Mouse (Mus musculus) liver, embryonic 14.5 days (tissue): ENCODE measurements around the gene 5031439G07Rik. TPM values are rescaled to one million over a fixed set of nuclear protein-coding genes. Genes with fewer than 3 reads are reported as not detected.

Source experiments
- ATAC-seq: fragments of 200-750 bp; cut with Nextera tagmentation; 2 replicates; pipeline ENCODE4 v1.8.0; 2017; ENCODE audit warnings: moderate number of reproducible peaks, mild to moderate bottlenecking, moderate library complexity; ENCODE audit not compliant: insufficient read depth
- DNase-seq, 3 experiments: peaks; one replicate each; pipeline ENCODE4 v3.0.0-alpha.2; 2012 to 2013; ENCODE audit warnings: low read depth in 3 of 3, low spot score in 3 of 3
- H3K27ac ChIP-seq: fragments of 300-500 bp; sonication (generic); 2 replicates; pipeline ENCODE4 v1.5.1; 2014; ENCODE audit warnings: moderate library complexity, mild to moderate bottlenecking, control low read depth, inconsistent platforms
- H3K27me3 ChIP-seq: fragments of 300-500 bp; sonication (generic); 2 replicates; pipeline ENCODE4 v1.6.1; 2014; ENCODE audit warnings: mild to moderate bottlenecking, low read length, moderate library complexity; ENCODE audit not compliant: control insufficient read depth, insufficient read depth
- H3K36me3 ChIP-seq: fragments of 300-500 bp; sonication (generic); replicated peaks from 2 replicates; pipeline ENCODE4 v1.6.1; 2014; ENCODE audit warnings: low read depth; ENCODE audit not compliant: control insufficient read depth, insufficient read depth
- H3K4me1 ChIP-seq, 2 experiments: fragments of 200-500 bp in 1 of 2; fragments of 300-500 bp in 1 of 2; sonication (generic) in 1 of 2; replicated peaks; 2 replicates each; pipeline ENCODE4 v1.6.1; 2012 to 2014; ENCODE audit warnings: antibody characterized with exemption in 1 of 2, inconsistent platforms in 1 of 2, low read length in 1 of 2; ENCODE audit not compliant: control insufficient read depth in 2 of 2, insufficient read depth in 2 of 2
- H3K4me2 ChIP-seq: fragments of 300-500 bp; sonication (generic); 2 replicates; pipeline ENCODE4 v1.6.1; 2014; ENCODE audit warnings: low read depth, mild to moderate bottlenecking, control low read depth, moderate library complexity
- H3K4me3 ChIP-seq, 2 experiments: fragments of 200-500 bp in 1 of 2; fragments of 300-500 bp in 1 of 2; sonication (generic) in 1 of 2; 2 replicates each; pipeline ENCODE4 v1.5.1; 2012 to 2014; ENCODE audit warnings: low read depth in 2 of 2, low read length in 2 of 2, mild to moderate bottlenecking in 2 of 2, control low read depth in 1 of 2, inconsistent platforms in 1 of 2, moderate library complexity in 1 of 2; ENCODE audit not compliant: insufficient read depth in 1 of 2
- H3K9ac ChIP-seq: fragments of 300-500 bp; sonication (generic); replicated peaks from 2 replicates; pipeline ENCODE4 v1.6.1; 2014; ENCODE audit warnings: mild to moderate bottlenecking, control low read depth, moderate library complexity
- H3K9me3 ChIP-seq: fragments of 300-500 bp; sonication (generic); 2 replicates; pipeline ENCODE4 v1.6.1; 2016; ENCODE audit warnings: low read length, mixed read lengths; ENCODE audit not compliant: control insufficient read depth
- CTCF ChIP-seq: IDR thresholded peaks from 2 replicates; pipeline ENCODE4 v1.5.1; 2016; ENCODE audit warnings: antibody characterized with exemption, low read depth, control low read depth
- EP300 ChIP-seq: IDR thresholded peaks from 2 replicates; pipeline ENCODE4 v1.6.1; 2016; ENCODE audit warnings: antibody characterized with exemption, low read depth
- WGBS: fragments of 180-500 bp; shearing (Covaris S2); extraction: QIAGEN DNeasy Blood & Tissue Kit; methylation state at CpG from one replicate; pipeline ENCODE4 v1.1.7; 2014; ENCODE audit not compliant: insufficient replicate concordance; 5-methylcytosine and 5-hydroxymethylcytosine counted together
- polyA plus RNA-seq, 2 experiments: library from polyadenylated mRNA; depleted of rRNA in 1 of 2; stranded (reverse) in 1 of 2; unstranded in 1 of 2; fragments of >200 nt; fragmentation: Nextera tagmentation in 1 of 2; extraction: Ambion mirVana in 1 of 2; gene quantifications; 2 replicates each; pipeline versions ENCODE4 v1.2.1 to v1.2.3; 2012 to 2014

5031439G07Rik gene
- polyA plus RNA-seq, 2 experiments: 1.4 to 1.8 TPM

DNA sequence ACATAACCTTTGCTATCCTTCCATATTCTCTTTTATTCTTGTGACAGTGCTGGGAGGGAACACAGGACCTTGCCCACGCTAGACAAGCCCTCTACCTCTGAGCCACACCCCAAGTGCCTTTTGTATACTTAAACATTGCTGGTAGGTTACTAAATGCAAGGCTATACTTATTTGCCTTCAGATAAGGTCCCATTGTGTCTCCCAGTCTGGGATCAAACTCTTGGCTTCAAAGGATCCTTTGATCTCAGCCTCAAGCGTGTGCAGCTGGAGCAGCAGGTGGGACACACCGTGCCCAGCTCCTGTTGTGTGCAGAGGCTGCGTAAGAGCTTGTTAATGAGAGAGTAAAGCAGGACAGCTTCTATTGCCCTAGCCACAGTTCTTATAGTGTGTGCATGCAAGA lies 39.4 kb upstream of the 5031439G07Rik start:
- no peaks in the 10 kb centered on the region for H3K27me3 ChIP-seq
- no peak overlapping the region for H3K27ac ChIP-seq
- H3K4me3 ChIP-seq: no peak overlapping the region
- H3K9ac ChIP-seq: no peak overlapping the region
- DNase-seq (no peak), ATAC-seq (no peak)
- H3K9me3 ChIP-seq: no peaks in the 10 kb centered on the region
- WGBS: 57% methylated on average over 4 of the region's 4 CpGs
- H3K4me2 ChIP-seq: no peak overlapping the region
- no peak for TF ChIP-seq CTCF
- TF ChIP-seq EP300: no peak
- H3K4me1 ChIP-seq: no peaks in the 10 kb centered on the region
- no peaks in the 10 kb centered on the region for H3K36me3 ChIP-seq

DNA sequence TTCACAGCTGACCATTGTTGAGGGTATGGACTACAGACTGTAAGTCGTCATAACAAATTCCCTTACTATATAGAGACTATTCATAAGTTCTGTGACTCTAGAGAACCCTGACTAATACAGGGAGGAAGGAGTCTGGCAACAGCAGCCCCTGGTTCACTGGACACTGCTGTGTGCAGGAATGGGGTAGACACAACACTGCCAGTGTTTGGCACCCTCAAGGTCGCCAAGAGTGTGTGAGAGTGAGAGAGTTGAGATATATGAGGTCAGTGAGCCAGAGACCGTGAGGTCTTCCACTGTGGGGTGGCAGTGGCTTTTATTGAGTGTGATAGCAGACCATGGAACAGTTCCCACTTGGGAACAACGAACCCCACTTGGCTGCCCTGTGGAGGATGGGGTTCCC lies 37.8 kb upstream of the 5031439G07Rik start:
- no peaks in the 10 kb centered on the region for H3K27me3 ChIP-seq
- ATAC-seq: no peak
- TF ChIP-seq CTCF (no peak), EP300 (no peak)

GRCm38 (mm10) chr15:85022211-85022610 lies 33.9 kb upstream of the 5031439G07Rik start:
- H3K4me3 ChIP-seq: no peak overlapping the region
- no peaks in the 10 kb centered on the region for H3K9me3 ChIP-seq
- no peaks in the 10 kb centered on the region for H3K4me1 ChIP-seq
- no peak for TF ChIP-seq CTCF
- no peak for TF ChIP-seq EP300
- no peaks in the 10 kb centered on the region for H3K27me3 ChIP-seq
- H3K27ac ChIP-seq: no peak overlapping the region
- no peak overlapping the region for H3K4me2 ChIP-seq
- no peak overlapping the region for H3K9ac ChIP-seq
- no peak for ATAC-seq
- 51% methylated on average over 4 of the region's 4 CpGs for WGBS
- no peak for DNase-seq
- no peaks in the 10 kb centered on the region for H3K36me3 ChIP-seq

More for the DNA sequence above, 37.8 kb upstream of the 5031439G07Rik start:
- no peak for DNase-seq
- no peak overlapping the region for H3K27ac ChIP-seq
- WGBS: 43% methylated on average over 4 of the region's 4 CpGs
- no peaks in the 10 kb centered on the region for H3K36me3 ChIP-seq
- no peak overlapping the region for H3K4me3 ChIP-seq
- no peak overlapping the region for H3K4me2 ChIP-seq
- H3K4me1 ChIP-seq: no peaks in the 10 kb centered on the region
- no peaks in the 10 kb centered on the region for H3K9me3 ChIP-seq
- no peak overlapping the region for H3K9ac ChIP-seq

DNA sequence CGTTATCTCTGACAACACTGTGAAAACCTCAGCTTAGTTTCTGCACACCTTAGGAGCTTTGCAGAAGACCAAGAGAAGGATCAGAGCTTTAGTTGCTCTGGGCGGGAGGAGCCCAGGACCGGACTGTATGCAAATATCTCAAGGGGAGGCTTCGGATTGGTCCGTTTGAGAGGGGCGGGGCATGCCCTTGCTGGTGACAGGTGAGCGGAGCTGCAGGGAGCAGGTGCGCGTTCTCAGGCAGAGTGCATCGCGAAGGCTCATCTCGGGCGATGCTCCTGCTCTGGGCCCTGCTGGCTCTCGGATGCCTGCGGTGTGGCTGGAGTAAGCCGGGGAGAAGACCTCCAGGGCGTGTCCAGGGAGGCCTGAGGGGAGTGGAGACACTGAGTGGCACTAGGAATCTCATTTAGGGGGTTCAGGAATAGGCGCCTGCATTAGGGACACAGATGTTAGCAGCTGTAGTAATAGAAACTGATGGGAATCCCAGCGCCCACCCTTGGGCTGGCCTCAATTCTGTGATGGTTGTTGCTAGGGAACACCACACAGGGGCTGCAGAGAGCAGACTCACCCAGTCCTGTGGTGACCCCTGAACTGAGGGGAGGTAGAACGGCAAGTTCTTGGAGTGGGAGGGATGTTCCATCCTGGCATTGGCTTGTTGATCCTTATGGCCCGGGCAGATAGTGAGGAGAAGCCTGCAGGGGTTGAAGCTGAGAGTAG lies 28.8 kb upstream of the 5031439G07Rik start, which contains the start of gene Upk3a:
TSS of gene Upk3a (plus strand) at position 191 of the 714 bp plus-strand sequence.
- H3K4me3 ChIP-seq: no peak within 1 kb of the TSS
- no peak for ATAC-seq
- no peak within 1 kb of the TSS for H3K9ac ChIP-seq
- no peak for TF ChIP-seq CTCF
- no peak for TF ChIP-seq EP300
- no peak within 1 kb of the TSS for H3K4me2 ChIP-seq
- no peaks in the 10 kb centered on the region for H3K36me3 ChIP-seq
- WGBS: 8% methylated on average over 21 of the region's 21 CpGs
- DNase-seq: no peak
- no peaks in the 10 kb centered on the region; the same call in 1 of the 2 replicates for H3K27me3 ChIP-seq
- no peaks in the 10 kb centered on the region for H3K9me3 ChIP-seq
- no peaks in the 10 kb centered on the region for H3K4me1 ChIP-seq
- H3K27ac ChIP-seq: no peak within 1 kb of the TSS

DNA sequence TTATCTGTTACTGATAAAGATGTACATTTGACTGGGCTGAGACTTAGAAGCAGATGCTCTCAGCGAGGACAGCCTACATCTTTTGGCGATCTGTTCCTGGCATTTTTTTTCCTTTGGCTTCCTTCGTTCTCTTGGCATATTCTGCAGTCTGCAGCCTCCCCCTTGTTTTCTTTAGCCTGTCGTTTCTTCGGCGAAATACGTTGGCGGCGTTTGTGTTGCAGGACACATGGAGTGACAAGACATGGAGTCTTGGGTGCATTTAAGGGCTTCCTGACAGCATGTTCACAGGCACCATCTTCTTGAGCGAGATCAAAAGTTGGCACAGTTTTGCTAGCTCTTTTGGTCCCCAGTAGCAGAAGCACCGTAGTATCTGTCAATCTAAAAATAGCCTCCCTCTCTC lies 27.4 kb upstream of the 5031439G07Rik start:
- 0 out of 4 replicates have a peak, but pooled peaks cover 0 to 2% of the 10 kb centered on the region in 2 experiments for H3K4me1 ChIP-seq
- DNase-seq (no peak), ATAC-seq (no peak)
- H3K36me3 ChIP-seq: no peaks in the 10 kb centered on the region
- H3K9me3 ChIP-seq: no peaks in the 10 kb centered on the region
- 64% methylated on average over 11 of the region's 11 CpGs for WGBS
- no peak overlapping the region for H3K9ac ChIP-seq
- no peak overlapping the region for H3K4me2 ChIP-seq
- no peaks in the 10 kb centered on the region; the same call in 1 of the 2 replicates for H3K27me3 ChIP-seq
- H3K27ac ChIP-seq: no peak overlapping the region
- no peak for TF ChIP-seq CTCF
- TF ChIP-seq EP300: no peak
- no peak overlapping the region for H3K4me3 ChIP-seq
